Mouse (Mus musculus) embryonic facial prominence, embryonic 14.5 days (tissue): ENCODE results near the gene Pcp2. TPM values are rescaled to one million over a fixed set of nuclear protein-coding genes. Genes with fewer than 3 reads are reported as not detected.

Experiments
- ATAC-seq: fragments of 200-750 bp; cut with Nextera tagmentation; 2 replicates; pipeline ENCODE4 v1.8.0; 2017; ENCODE audit warnings: low read depth, moderate number of reproducible peaks, moderate TSS enrichment
- DNase-seq: peaks from one replicate; pipeline ENCODE4 v3.0.0-alpha.2; 2015; ENCODE audit warnings: low spot score
- H3K27ac ChIP-seq: fragments of 300-500 bp; sonication (generic); replicated peaks from 2 replicates; pipeline ENCODE4 v1.5.1; 2014; ENCODE audit warnings: low read depth, mild to moderate bottlenecking, low read length, moderate library complexity
- H3K27me3 ChIP-seq: fragments of 300-500 bp; sonication (generic); replicated peaks from 2 replicates; pipeline ENCODE4 v1.6.1; 2014; ENCODE audit warnings: low read length; ENCODE audit not compliant: control insufficient read depth, insufficient read depth
- H3K36me3 ChIP-seq: fragments of 300-500 bp; sonication (generic); 2 replicates; pipeline ENCODE4 v1.6.1; 2014; ENCODE audit warnings: low read length, mixed read lengths; ENCODE audit not compliant: control insufficient read depth, insufficient read depth
- H3K4me1 ChIP-seq: fragments of 300-500 bp; sonication (generic); 2 replicates; pipeline ENCODE4 v1.6.1; 2014; ENCODE audit warnings: antibody characterized with exemption, low read length; ENCODE audit not compliant: control insufficient read depth, insufficient read depth
- H3K4me2 ChIP-seq: fragments of 300-500 bp; sonication (generic); 2 replicates; pipeline ENCODE4 v1.6.1; 2014; ENCODE audit warnings: low read depth, mild to moderate bottlenecking, low read length, moderate library complexity, mixed read lengths
- H3K4me3 ChIP-seq: fragments of 300-500 bp; sonication (generic); 2 replicates; pipeline ENCODE4 v1.5.1; 2014; ENCODE audit warnings: low read depth, mild to moderate bottlenecking, low read length
- H3K9ac ChIP-seq: fragments of 300-500 bp; sonication (generic); 2 replicates; pipeline ENCODE4 v1.6.1; 2014; ENCODE audit warnings: low read depth, mild to moderate bottlenecking, low read length, moderate library complexity, mixed read lengths
- H3K9me3 ChIP-seq: fragments of 300-500 bp; sonication (generic); 2 replicates; pipeline ENCODE4 v1.6.1; 2016; ENCODE audit warnings: low read length; ENCODE audit not compliant: control insufficient read depth
- WGBS: fragments of 180-500 bp; shearing (Covaris S2); extraction: QIAGEN DNeasy Blood & Tissue Kit; methylation state at CpG from one replicate; pipeline ENCODE4 v1.1.7; 2014; 5-methylcytosine and 5-hydroxymethylcytosine counted together
- polyA plus RNA-seq: library from polyadenylated mRNA; unstranded; fragments of >200 nt; fragmentation: Nextera tagmentation; extraction: Ambion mirVana; gene quantifications from 2 replicates; pipeline ENCODE4 v1.2.1, GENCODE M21; 2014

Pcp2 gene
- polyA plus RNA-seq, 1 experiment from 2014 or later = 0.17 TPM

DNA sequence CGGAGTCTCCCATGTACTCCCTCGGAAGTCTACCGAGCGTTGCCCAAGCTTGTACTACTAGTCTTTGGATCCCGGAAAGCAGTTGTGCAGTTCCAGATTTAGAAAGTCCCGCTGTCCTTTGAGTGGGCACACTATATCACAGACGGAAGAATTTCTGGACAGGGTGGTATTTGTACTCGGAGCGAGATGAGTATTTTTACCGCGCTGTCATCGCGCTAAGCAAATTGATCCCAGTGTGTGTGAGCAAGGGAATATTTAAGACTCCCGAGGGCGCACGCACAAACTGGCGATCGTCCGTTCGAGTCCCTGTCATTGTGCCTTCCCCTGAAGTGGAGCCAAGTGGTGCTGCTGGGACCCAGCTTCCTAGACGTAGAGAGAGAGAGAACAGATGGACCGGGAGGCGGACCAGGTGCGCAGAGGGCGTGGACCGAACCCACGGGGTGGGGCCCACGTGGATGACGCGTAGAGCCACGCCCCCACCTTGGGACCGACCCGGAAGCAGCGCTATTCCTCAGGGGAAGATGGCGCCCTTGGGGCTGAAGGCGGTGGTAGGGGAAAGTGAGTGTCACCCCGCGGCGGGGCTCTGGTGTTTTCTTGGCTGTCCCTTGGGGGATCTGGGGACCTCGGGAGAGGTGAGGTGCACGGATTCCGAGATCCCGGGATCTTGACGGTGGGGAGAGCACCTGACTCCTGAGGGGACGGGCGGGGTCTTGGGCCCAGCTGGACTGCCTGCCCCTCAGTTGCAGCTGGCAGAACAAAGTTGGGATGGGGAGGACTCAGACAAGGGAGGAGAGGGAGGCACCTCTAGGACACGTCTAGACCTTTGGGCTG, 5.5 kb upstream of the Pcp2 start, which contains the start of gene Stxbp2:
Stxbp2 (plus strand) TSS at position 309 of the 831 bp plus-strand sequence.
- 5% methylated on average over 40 of the region's 47 CpGs for WGBS
- DNase-seq = peak; percentile 78
- Histone ChIP-seq H3K4me2 (peak within 1 kb of the TSS; percentile 72), H3K36me3 (no peaks in the 10 kb centered on the region), H3K27ac (no peak within 1 kb of the TSS), H3K9ac (peak within 1 kb of the TSS; percentile 61), H3K4me1 (peaks cover 8% of the 10 kb centered on the region; the same call in 1 of the 2 replicates), H3K27me3 (no peaks in the 10 kb centered on the region; the same call in 1 of the 2 replicates), H3K9me3 (no peaks in the 10 kb centered on the region), H3K4me3 (peak within 1 kb of the TSS; percentile 48)
- ATAC-seq = peak; percentile 88

DNA sequence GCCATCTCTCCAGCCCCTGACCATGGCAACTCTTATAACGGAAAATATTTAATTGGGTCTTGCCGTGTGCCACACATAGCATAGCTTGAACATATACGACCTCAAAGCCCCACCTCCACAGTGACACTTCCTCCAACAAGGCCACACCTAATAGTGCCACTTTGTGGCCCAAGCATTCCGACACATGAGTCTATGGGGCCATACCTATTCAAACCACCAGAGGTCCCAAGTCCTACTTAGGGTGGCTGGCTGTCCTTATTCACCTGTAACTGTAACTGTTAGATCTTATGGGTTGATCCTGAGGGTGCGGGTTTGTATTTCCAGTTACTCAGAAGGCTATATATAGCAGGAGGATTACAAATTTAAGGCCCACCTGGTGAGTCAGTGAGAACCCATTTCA, 2.7 kb upstream of the Pcp2 start:
- no peak overlapping the region for H3K9ac ChIP-seq
- H3K36me3 ChIP-seq = no peaks in the 10 kb centered on the region
- H3K27me3 ChIP-seq = no peaks in the 10 kb centered on the region; the same call in 1 of the 2 replicates
- no peak overlapping the region for H3K4me2 ChIP-seq
- ATAC-seq (no peak), DNase-seq (peak; percentile 22)
- H3K4me1 ChIP-seq = peaks cover 8% of the 10 kb centered on the region; the same call in 1 of the 2 replicates
- no peaks in the 10 kb centered on the region for H3K9me3 ChIP-seq
- H3K4me3 ChIP-seq = no peak overlapping the region
- H3K27ac ChIP-seq = no peak overlapping the region
- 30% methylated on average over 5 of the region's 5 CpGs for WGBS

DNA sequence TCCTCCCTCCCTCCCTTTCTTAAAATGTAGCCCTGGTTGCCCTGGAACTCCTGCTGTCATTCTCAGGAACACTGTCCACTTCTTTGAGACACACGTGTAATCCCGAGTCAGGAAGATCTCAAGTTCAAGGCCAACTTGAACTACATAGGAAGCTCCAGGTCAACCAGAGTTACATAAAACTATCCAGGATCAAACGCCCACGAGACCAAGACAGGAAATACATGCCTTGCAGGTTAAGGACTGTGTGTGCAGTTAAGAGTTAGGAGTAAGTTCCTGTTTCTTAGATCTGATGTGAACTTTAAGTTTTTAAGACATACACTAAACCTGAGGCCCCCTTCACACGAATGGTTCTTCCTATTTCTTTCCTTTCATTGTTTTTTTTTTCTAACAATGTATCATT, 1.6 kb upstream of the Pcp2 start:
- no peak overlapping the region for H3K4me2 ChIP-seq
- no peaks in the 10 kb centered on the region; the same call in 1 of the 2 replicates for H3K27me3 ChIP-seq
- DNase-seq = no peak
- no peaks in the 10 kb centered on the region for H3K36me3 ChIP-seq
- H3K9ac ChIP-seq = no peak overlapping the region
- ATAC-seq = no peak
- H3K27ac ChIP-seq = no peak overlapping the region
- 58% methylated on average over 5 of the region's 5 CpGs for WGBS
- H3K4me1 ChIP-seq = peaks cover 12% of the 10 kb centered on the region
- H3K9me3 ChIP-seq = no peaks in the 10 kb centered on the region
- no peak overlapping the region for H3K4me3 ChIP-seq

DNA sequence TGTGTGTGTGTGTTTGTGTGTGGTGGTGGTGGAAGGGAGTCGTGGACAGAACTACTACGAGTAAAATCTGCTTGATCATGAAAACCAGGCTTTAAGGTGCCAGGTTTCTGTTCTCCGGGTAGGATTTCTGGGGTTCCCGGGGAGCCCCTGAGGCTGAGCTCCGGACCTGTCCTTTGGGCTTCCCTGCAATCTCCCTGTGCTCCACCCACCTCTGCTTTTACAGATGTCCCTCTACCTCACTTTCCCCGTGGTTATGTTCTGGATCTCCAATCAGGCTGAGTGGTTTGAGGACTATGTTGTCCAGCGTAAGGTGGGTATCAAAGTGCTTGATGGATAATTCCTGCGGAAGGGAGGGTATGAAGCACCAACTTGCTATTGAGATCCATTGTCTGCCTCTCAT, 3.2 kb downstream of the Pcp2 start:
- ATAC-seq = no peak
- no peaks in the 10 kb centered on the region for H3K9me3 ChIP-seq
- peak overlapping the region; percentile 75 for H3K9ac ChIP-seq
- WGBS = 70% methylated on average over 8 of the region's 8 CpGs
- peaks cover 6% of the 10 kb centered on the region for H3K4me1 ChIP-seq
- peak overlapping the region; percentile 78 for H3K4me2 ChIP-seq
- H3K27me3 ChIP-seq = no peaks in the 10 kb centered on the region
- H3K36me3 ChIP-seq = peaks cover 13% of the 10 kb centered on the region
- H3K4me3 ChIP-seq = peak overlapping the region; percentile 85
- no peak for DNase-seq
- H3K27ac ChIP-seq = no peak overlapping the region

DNA sequence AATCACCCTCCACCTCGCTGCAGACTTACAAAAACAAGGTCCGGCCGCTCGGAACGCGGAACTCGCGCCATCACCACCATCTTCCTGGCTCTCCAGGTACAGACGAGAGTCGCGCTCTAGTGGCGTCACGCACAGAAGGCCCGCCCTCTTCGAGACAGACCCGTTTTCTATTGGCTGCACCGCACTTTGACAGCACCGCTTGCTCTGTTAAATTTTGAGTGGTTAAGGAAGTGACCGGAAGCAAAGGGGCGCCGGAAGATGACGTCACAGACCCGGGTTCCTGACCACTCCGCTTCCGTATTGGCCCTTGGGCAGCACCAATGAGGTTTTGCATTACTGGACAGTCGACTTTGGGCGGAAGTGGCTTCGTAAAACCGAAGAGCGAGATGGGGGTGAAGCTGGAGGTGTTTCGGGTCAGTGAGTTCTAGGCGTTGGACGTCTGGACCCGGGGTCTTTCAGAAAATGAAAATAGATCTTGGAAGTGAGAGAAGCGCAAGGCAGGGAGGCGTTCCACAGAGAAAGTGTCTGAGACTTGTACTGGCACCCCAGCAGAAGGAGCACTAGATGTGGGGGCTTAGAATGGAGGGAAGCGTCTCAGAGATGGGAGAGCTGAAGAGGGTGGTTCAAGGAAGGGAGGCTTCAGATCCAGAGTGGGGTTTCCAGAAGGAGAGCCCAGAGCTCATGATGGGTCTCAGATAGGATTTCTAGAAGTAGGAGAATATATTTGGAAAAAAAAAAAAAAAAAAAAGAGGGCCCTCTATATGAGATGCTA, 4.0 kb downstream of the Pcp2 start, which contains the start of the genes Xab2 and Pet100:
Xab2 (minus strand) TSS at position 118 of the 772 bp plus-strand sequence.
Pet100 (plus strand) TSS at position 350 of the 772 bp plus-strand sequence.
- H3K9me3 ChIP-seq = no peaks in the 10 kb centered on the region
- peak within 1 kb of the TSS; percentile 83 for H3K9ac ChIP-seq
- WGBS = under 1% methylated on average over 37 of the region's 37 CpGs
- DNase-seq (peak; percentile 99), ATAC-seq (peak; percentile 98)
- H3K4me3 ChIP-seq = peak within 1 kb of the TSS; percentile 85
- H3K27me3 ChIP-seq = no peaks in the 10 kb centered on the region
- H3K27ac ChIP-seq = no peak within 1 kb of the TSS
- H3K4me2 ChIP-seq = peak within 1 kb of the TSS; percentile 78
- peaks cover 6% of the 10 kb centered on the region for H3K4me1 ChIP-seq
- peaks cover 19% of the 10 kb centered on the region for H3K36me3 ChIP-seq

DNA sequence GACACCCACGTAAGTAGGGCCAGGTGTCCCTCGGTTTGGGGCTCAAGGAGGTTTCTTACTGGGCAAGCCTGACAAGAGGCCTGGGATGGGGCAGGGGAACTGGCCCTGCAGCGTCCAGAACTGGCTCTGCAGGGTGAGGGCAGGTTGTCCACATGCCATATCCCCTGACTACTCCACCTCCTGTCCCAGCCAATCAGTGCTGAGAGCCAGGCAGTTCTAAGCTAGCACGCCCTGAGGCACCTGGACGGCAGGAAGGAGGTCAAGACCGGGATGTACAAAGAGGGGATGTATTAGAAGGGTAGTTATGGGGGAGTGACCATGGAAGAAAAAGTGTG, 15.6 kb downstream of the Pcp2 start:
- Histone ChIP-seq H3K4me3 (no peak overlapping the region), H3K27me3 (no peaks in the 10 kb centered on the region), H3K9me3 (no peaks in the 10 kb centered on the region), H3K27ac (no peak overlapping the region), H3K36me3 (peaks cover 70% of the 10 kb centered on the region), H3K4me1 (no peaks in the 10 kb centered on the region), H3K4me2 (no peak overlapping the region), H3K9ac (no peak overlapping the region)
- 69% methylated on average over 6 of the region's 6 CpGs for WGBS
- ATAC-seq (peak; percentile 16; the same call in 1 of the 2 replicates), DNase-seq (no peak)

DNA sequence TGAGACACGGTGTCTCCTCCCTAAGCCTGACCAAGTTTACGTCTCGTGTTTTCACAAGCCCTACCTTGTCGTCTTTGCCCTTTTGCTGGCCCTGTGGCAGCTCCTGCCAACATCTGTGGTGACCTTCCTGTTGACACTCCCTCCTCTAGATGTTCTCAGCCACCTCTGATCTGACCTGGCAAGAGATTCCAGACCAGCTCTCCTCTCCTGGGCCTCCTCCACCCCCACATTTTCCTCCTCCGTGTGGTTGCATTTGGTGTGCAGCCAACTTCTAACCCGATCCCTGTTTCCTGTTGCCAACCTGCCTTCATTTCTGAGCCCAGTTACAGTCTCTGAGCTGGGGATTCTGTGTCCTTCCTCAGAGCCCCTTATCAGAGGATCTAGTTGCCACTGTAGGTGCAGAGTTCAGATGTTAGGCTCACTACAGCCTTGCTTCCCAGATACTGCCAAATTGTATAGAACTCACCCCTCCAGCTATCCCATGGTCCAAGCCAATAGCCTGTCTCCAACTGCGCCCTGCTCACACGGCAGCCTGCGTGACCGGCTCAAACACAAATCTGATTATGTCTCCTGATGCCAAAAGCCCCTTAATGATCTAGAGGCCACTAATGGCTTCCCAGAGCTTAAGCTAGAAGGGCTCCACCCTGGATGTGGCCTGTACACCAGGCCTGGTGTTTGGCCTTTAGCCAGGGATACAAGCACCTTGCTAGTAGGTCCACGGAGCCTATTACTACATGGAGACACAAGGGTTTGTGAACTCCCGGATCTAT, 16.1 kb downstream of the Pcp2 start:
- Histone ChIP-seq H3K27me3 (no peaks in the 10 kb centered on the region), H3K27ac (peak overlapping the region; percentile 3; the same call in 1 of the 2 replicates), H3K9ac (no peak overlapping the region), H3K9me3 (no peaks in the 10 kb centered on the region), H3K36me3 (peaks cover 65% of the 10 kb centered on the region), H3K4me1 (no peaks in the 10 kb centered on the region), H3K4me2 (no peak overlapping the region), H3K4me3 (no peak overlapping the region)
- WGBS = 67% methylated on average over 12 of the region's 12 CpGs
- ATAC-seq = peak; percentile 15; the same call in 1 of the 2 replicates
- DNase-seq = peak; percentile 39

DNA sequence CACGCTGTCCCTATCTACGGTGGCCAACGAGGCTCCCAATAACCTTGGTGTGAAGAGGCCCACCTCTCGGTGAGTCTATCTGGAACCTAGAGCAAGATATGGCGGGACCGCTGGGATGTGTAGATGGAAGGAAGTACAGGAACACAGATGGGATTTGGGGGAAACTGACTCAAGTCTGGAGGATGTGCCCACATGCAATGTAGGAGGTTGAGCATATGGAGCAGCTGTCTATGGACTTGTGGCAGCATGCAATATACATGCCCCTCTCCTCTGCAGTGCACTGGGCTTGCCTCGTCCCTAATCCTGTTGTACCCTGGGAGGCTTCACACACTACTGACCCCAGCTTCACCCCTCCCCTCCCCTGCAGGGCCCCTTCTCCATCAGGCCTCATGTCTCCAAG, 17.5 kb downstream of the Pcp2 start:
- Histone ChIP-seq H3K4me3 (no peak overlapping the region), H3K9ac (no peak overlapping the region), H3K27ac (no peak overlapping the region), H3K4me1 (no peaks in the 10 kb centered on the region), H3K36me3 (peaks cover 51% of the 10 kb centered on the region), H3K27me3 (no peaks in the 10 kb centered on the region), H3K9me3 (no peaks in the 10 kb centered on the region), H3K4me2 (no peak overlapping the region)
- 87% methylated on average over 7 of the region's 7 CpGs for WGBS
- ATAC-seq = no peak
- DNase-seq = no peak
